Mouse (Mus musculus): ENCODE measurements around the gene Ankra2. TPM values are rescaled to one million over a fixed set of nuclear protein-coding genes. Genes with fewer than 3 reads are reported as not detected.

The Ankra2 gene
- total RNA-seq (2021) (10 to 100 TPM; 35.6 to 46.8 TPM), polyA plus RNA-seq (2012; rRNA removed) (11.3 and 17.2 TPM in 2 replicates)
- long read RNA-seq, transcript Ankra2-208 (8 exons, 1,476 nt) = minor isoform, 13 of 50 reads
- long read RNA-seq, transcript Ankra2-201 (9 exons, 1,755 nt) = major isoform, 20 of 50 reads
- long read RNA-seq, partial matches to known transcripts = 11 of 50 reads
- long read RNA-seq, other reads (novel, unspliced or antisense) = 5 of 50 reads

GRCm38 (mm10) chr13:98262636-98263457 is at the start of gene Ankra2, which contains the start of gene Utp15:
Gene Ankra2 (plus strand): TSS chr13:98263074.
Gene Utp15 (minus strand): TSS chr13:98263041.
- Histone ChIP-seq H3K4me1 (ENCODE audit: control insufficient read depth, insufficient read depth, low read length) (no peaks in the 10 kb centered on the region; the same call in none of the 2 replicates), H3K79me2 (replicated peaks; ENCODE audit: control insufficient read depth, insufficient read depth, low read length) (no peaks in the 10 kb centered on the region), H3K27ac (peak within 1 kb of the TSS; percentile 94), H3K4me3 (peak within 1 kb of the TSS; percentile 78), H3K9ac (ENCODE audit: low read depth, low read length) (peak within 1 kb of the TSS; percentile 85), H3K27me3 (ENCODE audit: control insufficient read depth, insufficient read depth, low read length) (no peaks in the 10 kb centered on the region), H3K36me3 (ENCODE audit: control insufficient read depth, insufficient read depth, low read length) (peaks cover 5% of the 10 kb centered on the region; the same call in 1 of the 2 replicates)
- DNase-seq = peak; percentile 97 to 99
- intact Hi-C loops (cut with DNase I) = loop anchor here (2.0 to 10.0 kb wide), 4 partner anchors 36 to 1126 kb away; partner anchors contain the start of genes Btf3, Gfm2, Hexb and Nsa2
- under 1% methylated on average over 71 of the region's 71 CpGs for WGBS
- TF ChIP-seq POLR2A (IDR thresholded peaks at IDR 0.05; ENCODE audit: insufficient read depth, low read depth, low read length) = peak; percentile 67
- peak; percentile 72 for TF ChIP-seq EP300 (IDR thresholded peaks at IDR 0.05; ENCODE audit: insufficient read depth, low read depth, low read length)
- no peak for TF ChIP-seq CTCF (IDR thresholded peaks at IDR 0.05)

- peak; percentile 5 to 34 for DNase-seq
- no peak overlapping the region for H3K4me3 ChIP-seq
- H3K27me3 ChIP-seq (ENCODE audit: control insufficient read depth, insufficient read depth, low read length) = no peaks in the 10 kb centered on the region
- no peak overlapping the region for H3K27ac ChIP-seq
- H3K36me3 ChIP-seq (ENCODE audit: control insufficient read depth, insufficient read depth, low read length) = no peaks in the 10 kb centered on the region
- H3K79me2 ChIP-seq (replicated peaks; ENCODE audit: control insufficient read depth, insufficient read depth, low read length) = no peaks in the 10 kb centered on the region
- H3K9ac ChIP-seq (ENCODE audit: low read depth, low read length) = no peak overlapping the region
- peak; percentile 92 for TF ChIP-seq CTCF (IDR thresholded peaks at IDR 0.05)
- TF ChIP-seq EP300 (IDR thresholded peaks at IDR 0.05; ENCODE audit: insufficient read depth, low read depth, low read length) = 0 out of 2 replicates have a peak, but pooled peaks have one; percentile 63
- TF ChIP-seq POLR2A (IDR thresholded peaks at IDR 0.05; ENCODE audit: insufficient read depth, low read depth, low read length) = no peak
- peaks cover 1% of the 10 kb centered on the region for H3K4me1 ChIP-seq (ENCODE audit: control insufficient read depth, insufficient read depth, low read length)
- intact Hi-C loops (cut with DNase I) = loop anchor here (1.0 to 2.0 kb wide), 2 partner anchors 16 to 192 kb away; partner anchors contain the start of gene Arhgef28
- WGBS = 33% methylated on average over 12 of the region's 12 CpGs
These were observed 40.0 kb upstream of the Ankra2 start for GRCm38 (mm10) chr13:98222848-98223247.

GRCm38 (mm10) chr13:98226225-98226624 is 36.6 kb upstream of the Ankra2 start:
- Histone ChIP-seq H3K36me3 (ENCODE audit: control insufficient read depth, insufficient read depth, low read length) (no peaks in the 10 kb centered on the region), H3K9ac (ENCODE audit: low read depth, low read length) (no peak overlapping the region), H3K4me1 (ENCODE audit: control insufficient read depth, insufficient read depth, low read length) (peaks cover 1% of the 10 kb centered on the region), H3K27me3 (ENCODE audit: control insufficient read depth, insufficient read depth, low read length) (no peaks in the 10 kb centered on the region), H3K4me3 (no peak overlapping the region), H3K27ac (no peak overlapping the region), H3K79me2 (replicated peaks; ENCODE audit: control insufficient read depth, insufficient read depth, low read length) (no peaks in the 10 kb centered on the region)
- intact Hi-C loops (cut with DNase I) = no loop called here
- 70% methylated on average over 2 of the region's 2 CpGs for WGBS
- TF ChIP-seq EP300 (IDR thresholded peaks at IDR 0.05; ENCODE audit: insufficient read depth, low read depth, low read length) (no peak), POLR2A (IDR thresholded peaks at IDR 0.05; ENCODE audit: insufficient read depth, low read depth, low read length) (no peak)
- no peak for DNase-seq

- Histone ChIP-seq H3K9ac (ENCODE audit: low read depth, low read length) (no peak overlapping the region), H3K4me1 (ENCODE audit: control insufficient read depth, insufficient read depth, low read length) (no peaks in the 10 kb centered on the region), H3K4me3 (no peak overlapping the region), H3K27me3 (ENCODE audit: control insufficient read depth, insufficient read depth, low read length) (no peaks in the 10 kb centered on the region), H3K79me2 (replicated peaks; ENCODE audit: control insufficient read depth, insufficient read depth, low read length) (no peaks in the 10 kb centered on the region), H3K27ac (no peak overlapping the region), H3K36me3 (ENCODE audit: control insufficient read depth, insufficient read depth, low read length) (no peaks in the 10 kb centered on the region)
- 89% methylated on average over 1 of the region's 1 CpGs for WGBS
- DNase-seq = no peak
- TF ChIP-seq POLR2A (IDR thresholded peaks at IDR 0.05; ENCODE audit: insufficient read depth, low read depth, low read length) (no peak), EP300 (IDR thresholded peaks at IDR 0.05; ENCODE audit: insufficient read depth, low read depth, low read length) (no peak), CTCF (IDR thresholded peaks at IDR 0.05) (no peak)
- intact Hi-C loops (cut with DNase I) = no loop called here
These were observed 32.4 kb upstream of the Ankra2 start for GRCm38 (mm10) chr13:98230511-98230910.

GRCm38 (mm10) chr13:98235451-98235850 is 27.4 kb upstream of the Ankra2 start:
- no peak overlapping the region for H3K4me3 ChIP-seq
- H3K27ac ChIP-seq = no peak overlapping the region
- TF ChIP-seq POLR2A (IDR thresholded peaks at IDR 0.05; ENCODE audit: insufficient read depth, low read depth, low read length) = no peak
- TF ChIP-seq CTCF (IDR thresholded peaks at IDR 0.05) = no peak
- TF ChIP-seq EP300 (IDR thresholded peaks at IDR 0.05; ENCODE audit: insufficient read depth, low read depth, low read length) = no peak
- no peak overlapping the region for H3K9ac ChIP-seq (ENCODE audit: low read depth, low read length)
- WGBS = 55% methylated on average over 6 of the region's 6 CpGs
- H3K4me1 ChIP-seq (ENCODE audit: control insufficient read depth, insufficient read depth, low read length) = no peaks in the 10 kb centered on the region
- no peaks in the 10 kb centered on the region for H3K36me3 ChIP-seq (ENCODE audit: control insufficient read depth, insufficient read depth, low read length)
- intact Hi-C loops (cut with DNase I) = no loop called here
- no peaks in the 10 kb centered on the region for H3K27me3 ChIP-seq (ENCODE audit: control insufficient read depth, insufficient read depth, low read length)
- H3K79me2 ChIP-seq (replicated peaks; ENCODE audit: control insufficient read depth, insufficient read depth, low read length) = no peaks in the 10 kb centered on the region
- DNase-seq = no peak
